Mouse (Mus musculus) lung, embryonic 16.5 days (tissue): Measurements from ENCODE around the gene Stxbp6. TPM values are rescaled to one million over a fixed set of nuclear protein-coding genes. Genes with fewer than 3 reads are reported as not detected.

Experiments used
- ATAC-seq: fragments of 200-750 bp; cut with Nextera tagmentation; 2 replicates; pipeline ENCODE4 v1.8.0; 2017; ENCODE audit warnings: low read depth, mild to moderate bottlenecking, moderate library complexity
- H3K27ac ChIP-seq: fragments of 300-500 bp; sonication (generic); 2 replicates; pipeline ENCODE4 v1.5.1; 2014; ENCODE audit warnings: mild to moderate bottlenecking, control low read depth, low read length
- H3K27me3 ChIP-seq: fragments of 300-500 bp; sonication (generic); 2 replicates; pipeline ENCODE4 v1.6.1; 2014; ENCODE audit warnings: low read depth, low read length, mixed read lengths; ENCODE audit not compliant: control insufficient read depth, insufficient read depth
- H3K36me3 ChIP-seq: fragments of 300-500 bp; sonication (generic); 2 replicates; pipeline ENCODE4 v1.6.1; 2014; ENCODE audit warnings: low read length; ENCODE audit not compliant: control insufficient read depth, insufficient read depth
- H3K4me1 ChIP-seq: fragments of 300-500 bp; sonication (generic); replicated peaks from 2 replicates; pipeline ENCODE4 v1.6.1; 2014; ENCODE audit warnings: low read length, mixed read lengths; ENCODE audit not compliant: control insufficient read depth, insufficient read depth
- H3K4me2 ChIP-seq: fragments of 300-500 bp; sonication (generic); 2 replicates; pipeline ENCODE4 v1.6.1; 2014; ENCODE audit warnings: low read depth, low read length, control low read depth
- H3K4me3 ChIP-seq: fragments of 300-500 bp; sonication (generic); 2 replicates; pipeline ENCODE4 v1.5.1; 2014; ENCODE audit warnings: mild to moderate bottlenecking, low read length, control low read depth
- H3K9ac ChIP-seq: fragments of 300-500 bp; sonication (generic); 2 replicates; pipeline ENCODE4 v1.6.1; 2014; ENCODE audit warnings: low read length, control low read depth
- H3K9me3 ChIP-seq: fragments of 300-500 bp; sonication (generic); 2 replicates; pipeline ENCODE4 v1.6.1; 2016; ENCODE audit warnings: low read length; ENCODE audit not compliant: control insufficient read depth
- WGBS: fragments of 180-500 bp; shearing (Covaris S2); extraction: QIAGEN DNeasy Blood & Tissue Kit; methylation state at CpG from one replicate; pipeline ENCODE4 v1.1.7; 2014; 5-methylcytosine and 5-hydroxymethylcytosine counted together
- polyA plus RNA-seq: library from polyadenylated mRNA; unstranded; fragments of >200 nt; fragmentation: Nextera tagmentation; extraction: Ambion mirVana; gene quantifications from 2 replicates; pipeline ENCODE4 v1.2.1, GENCODE M21; 2015

The Stxbp6 gene
- polyA plus RNA-seq, 1 experiment from 2014 or later, result 14.2 TPM

DNA sequence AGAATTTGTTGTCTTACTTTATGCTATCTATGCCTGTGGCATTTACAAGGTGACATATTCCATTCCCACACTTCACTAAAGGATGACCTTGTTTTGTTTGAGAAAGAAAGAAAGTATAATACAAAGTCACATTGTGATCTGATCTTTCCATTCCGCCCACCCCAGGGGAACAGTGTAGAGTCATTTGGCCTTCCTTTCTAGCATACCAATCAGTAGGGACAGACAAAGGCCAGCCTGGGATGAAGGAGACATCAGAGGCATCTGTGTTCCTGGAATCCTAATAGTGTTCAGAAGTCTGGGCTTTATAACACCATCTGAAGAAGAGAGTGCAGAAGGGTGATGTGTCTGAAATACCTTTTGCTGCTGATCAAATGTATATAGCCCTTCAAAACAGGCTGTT lies 178.0 kb downstream of the Stxbp6 start:
- no peaks in the 10 kb centered on the region for H3K9me3 ChIP-seq
- H3K4me3 ChIP-seq, result no peak overlapping the region
- no peak overlapping the region for H3K9ac ChIP-seq
- H3K27me3 ChIP-seq, result no peaks in the 10 kb centered on the region
- H3K4me2 ChIP-seq, result no peak overlapping the region
- ATAC-seq, result no peak
- no peaks in the 10 kb centered on the region for H3K4me1 ChIP-seq
- no peaks in the 10 kb centered on the region for H3K36me3 ChIP-seq
- 92% methylated on average over 1 of the region's 1 CpGs for WGBS
- H3K27ac ChIP-seq, result no peak overlapping the region

DNA sequence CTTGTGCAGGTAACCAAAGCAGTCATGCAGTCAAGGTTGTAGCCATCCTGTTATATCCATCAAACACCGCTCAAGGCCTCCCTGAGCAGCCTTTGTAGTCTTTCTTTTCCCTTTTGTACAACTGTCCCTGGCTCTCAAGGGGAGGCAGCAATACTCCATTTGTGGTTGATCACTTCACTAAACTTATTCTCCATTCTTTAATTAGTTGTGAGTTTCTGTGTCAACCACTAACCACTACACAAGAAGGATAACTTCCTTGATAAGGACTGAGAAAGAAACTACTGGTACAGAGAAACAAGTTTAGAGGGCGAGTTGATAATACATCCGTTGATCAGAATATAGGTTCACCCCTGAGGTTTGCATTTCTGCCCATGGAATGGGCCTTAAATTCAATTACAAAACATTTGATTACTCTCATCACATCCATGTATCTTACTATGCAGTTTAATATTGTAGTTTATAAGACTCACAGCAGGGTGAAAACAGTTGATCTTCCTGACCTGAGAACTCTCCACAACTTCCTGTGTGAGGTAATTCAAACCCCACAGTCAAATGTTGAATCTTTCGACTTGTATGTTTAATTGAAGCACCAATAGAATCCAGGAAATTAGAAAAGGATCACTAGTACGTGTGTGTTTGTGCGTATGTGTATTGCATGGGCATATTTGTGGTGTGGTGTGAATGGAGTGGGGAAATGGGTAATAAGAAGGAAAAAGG lies 184.7 kb downstream of the Stxbp6 start:
- Histone ChIP-seq H3K4me1 (no peaks in the 10 kb centered on the region), H3K27ac (no peak overlapping the region), H3K9me3 (no peaks in the 10 kb centered on the region), H3K9ac (no peak overlapping the region), H3K4me3 (no peak overlapping the region), H3K27me3 (no peaks in the 10 kb centered on the region), H3K4me2 (no peak overlapping the region), H3K36me3 (no peaks in the 10 kb centered on the region)
- ATAC-seq, result no peak
- 78% methylated on average over 6 of the region's 6 CpGs for WGBS

DNA sequence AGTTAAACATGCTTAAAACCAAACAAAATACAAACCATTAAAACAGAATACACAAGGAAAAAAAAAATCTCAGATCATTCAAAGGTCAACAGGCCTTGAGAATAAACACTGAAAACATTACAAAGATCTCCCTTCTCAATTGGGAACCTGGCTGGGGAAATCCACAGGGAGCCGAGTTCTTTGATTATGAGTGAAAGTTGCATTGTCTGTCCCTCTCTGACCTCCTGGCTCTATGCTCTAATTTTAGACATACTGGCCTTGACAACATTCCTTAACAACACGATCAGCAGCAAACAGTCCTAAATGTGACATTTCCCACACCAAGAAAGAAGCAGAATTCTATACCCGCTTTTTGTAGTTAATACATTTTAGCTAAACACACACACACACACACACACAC lies 187.7 kb downstream of the Stxbp6 start:
- Histone ChIP-seq H3K4me3 (no peak overlapping the region), H3K9ac (no peak overlapping the region), H3K27ac (no peak overlapping the region), H3K27me3 (no peaks in the 10 kb centered on the region), H3K36me3 (no peaks in the 10 kb centered on the region), H3K4me1 (no peaks in the 10 kb centered on the region), H3K9me3 (no peaks in the 10 kb centered on the region), H3K4me2 (no peak overlapping the region)
- WGBS, result 42% methylated on average over 3 of the region's 3 CpGs
- ATAC-seq, result no peak

DNA sequence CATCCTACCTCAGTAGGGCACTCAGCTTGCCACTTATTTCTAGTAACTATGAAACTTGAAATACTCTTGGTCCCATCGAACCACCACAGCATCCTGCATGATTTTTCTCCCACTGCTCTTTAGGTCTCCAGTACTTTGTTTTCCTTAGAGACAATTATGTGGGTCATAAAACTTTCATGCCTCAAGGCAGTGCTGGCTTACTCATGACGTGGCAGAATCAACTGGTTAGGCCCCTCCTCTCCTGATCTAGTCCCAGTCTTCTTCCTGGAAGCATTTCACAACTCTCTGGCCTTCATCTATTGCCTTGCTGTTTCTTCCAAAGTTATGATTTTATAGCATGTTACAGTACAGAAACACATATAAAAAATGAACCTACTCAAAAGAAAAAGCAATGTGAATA lies 201.8 kb downstream of the Stxbp6 start:
- H3K4me2 ChIP-seq, result no peak overlapping the region
- no peak overlapping the region for H3K27ac ChIP-seq
- no peaks in the 10 kb centered on the region for H3K36me3 ChIP-seq
- no peak for ATAC-seq
- H3K27me3 ChIP-seq, result no peaks in the 10 kb centered on the region
- no peaks in the 10 kb centered on the region for H3K9me3 ChIP-seq
- no peak overlapping the region for H3K4me3 ChIP-seq
- H3K4me1 ChIP-seq, result no peaks in the 10 kb centered on the region
- H3K9ac ChIP-seq, result no peak overlapping the region
- WGBS, result 67% methylated on average over 2 of the region's 2 CpGs

DNA sequence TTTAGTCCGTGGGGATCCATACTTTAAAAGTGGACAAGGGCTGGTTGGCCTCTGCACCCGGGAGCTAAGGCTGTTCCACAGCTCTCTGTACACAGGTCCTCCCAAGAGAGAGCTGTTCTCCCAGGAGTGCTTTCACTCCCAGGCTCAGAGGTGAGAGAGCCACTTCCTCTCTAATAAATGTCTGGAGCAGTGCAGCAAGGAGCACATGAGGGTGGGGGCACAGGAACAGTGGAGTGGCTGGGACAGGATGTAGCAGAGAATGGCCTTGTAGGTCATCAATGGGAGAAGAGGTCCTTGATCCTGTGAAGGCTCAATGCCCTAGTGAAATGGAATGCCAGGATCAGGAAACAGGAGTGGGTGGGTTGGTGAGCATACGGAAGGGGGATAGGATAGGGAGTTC lies 209.1 kb downstream of the Stxbp6 start:
- Histone ChIP-seq H3K27me3 (no peaks in the 10 kb centered on the region), H3K36me3 (no peaks in the 10 kb centered on the region), H3K9ac (no peak overlapping the region), H3K9me3 (no peaks in the 10 kb centered on the region), H3K4me3 (no peak overlapping the region), H3K27ac (no peak overlapping the region), H3K4me2 (no peak overlapping the region), H3K4me1 (no peaks in the 10 kb centered on the region)
- peak; percentile 43; the same call in 1 of the 2 replicates for ATAC-seq
- WGBS, result 56% methylated on average over 3 of the region's 3 CpGs

DNA sequence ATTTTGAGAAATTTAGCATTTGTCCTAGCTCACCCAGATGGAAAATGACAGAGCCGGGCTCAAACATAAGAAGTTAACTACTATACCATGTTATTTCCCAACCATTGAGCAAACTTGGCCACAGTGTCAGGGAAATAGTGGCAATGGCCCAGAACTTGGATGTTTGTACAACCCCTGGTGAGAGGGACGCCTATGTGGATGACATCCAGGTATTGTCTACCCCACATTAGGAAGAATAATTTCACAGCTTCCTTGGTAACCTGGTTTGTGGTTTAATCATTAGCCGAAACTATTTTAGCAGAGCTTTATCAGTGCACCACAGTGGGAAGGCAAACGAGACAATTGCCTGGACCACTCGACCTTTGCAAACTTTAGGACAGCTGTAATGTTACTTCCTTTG lies 215.1 kb downstream of the Stxbp6 start:
- H3K9ac ChIP-seq, result no peak overlapping the region
- no peak overlapping the region for H3K4me2 ChIP-seq
- no peak overlapping the region for H3K4me3 ChIP-seq
- ATAC-seq, result peak; percentile 26; the same call in 1 of the 2 replicates
- no peaks in the 10 kb centered on the region for H3K9me3 ChIP-seq
- no peaks in the 10 kb centered on the region for H3K27me3 ChIP-seq
- H3K27ac ChIP-seq, result no peak overlapping the region
- WGBS, result 45% methylated on average over 5 of the region's 5 CpGs
- H3K36me3 ChIP-seq, result no peaks in the 10 kb centered on the region
- peaks cover 9% of the 10 kb centered on the region for H3K4me1 ChIP-seq

DNA sequence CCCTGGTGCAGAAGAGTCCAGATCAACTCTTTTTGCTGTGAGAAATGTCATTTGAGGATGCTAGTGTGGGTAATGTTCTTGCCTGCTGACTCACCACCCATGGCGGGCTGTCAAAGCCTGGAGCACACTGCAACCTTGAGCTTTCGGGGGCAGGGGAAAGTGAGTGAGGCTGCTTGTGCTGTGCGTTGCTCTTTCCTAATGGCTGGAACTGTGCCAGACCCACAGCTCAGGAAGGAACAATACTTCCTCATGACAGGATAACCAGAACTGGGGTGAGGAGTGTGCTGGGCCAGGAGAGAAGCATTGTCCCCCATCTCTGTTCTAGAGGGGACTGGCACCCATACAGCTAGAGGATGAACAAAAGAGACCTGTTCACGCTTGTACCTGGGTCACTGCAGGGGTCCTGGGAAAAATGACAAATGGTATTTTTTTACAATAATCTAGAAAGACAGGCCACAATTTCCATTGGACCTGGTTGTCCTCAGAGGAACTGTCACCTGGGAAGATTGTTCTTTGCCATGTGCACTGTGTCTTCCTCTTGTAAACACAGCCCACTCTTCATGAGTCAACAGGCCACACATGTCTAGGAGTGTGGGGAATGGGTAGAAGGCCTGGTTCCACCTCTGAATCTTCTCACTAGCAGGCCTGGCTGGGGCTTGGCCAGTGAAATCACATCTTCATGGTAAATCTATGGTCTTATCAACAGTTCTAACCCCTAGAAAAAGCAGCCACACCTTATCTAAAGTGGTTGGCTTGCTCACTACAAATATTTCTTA lies 216.2 kb downstream of the Stxbp6 start:
- H3K9me3 ChIP-seq, result no peaks in the 10 kb centered on the region
- H3K4me2 ChIP-seq, result no peak overlapping the region
- peak; percentile 93 for ATAC-seq
- no peaks in the 10 kb centered on the region for H3K27me3 ChIP-seq
- H3K4me3 ChIP-seq, result no peak overlapping the region
- H3K36me3 ChIP-seq, result no peaks in the 10 kb centered on the region
- H3K4me1 ChIP-seq, result peaks cover 9% of the 10 kb centered on the region
- WGBS, result 26% methylated on average over 4 of the region's 4 CpGs
- H3K27ac ChIP-seq, result no peak overlapping the region
- H3K9ac ChIP-seq, result no peak overlapping the region

DNA sequence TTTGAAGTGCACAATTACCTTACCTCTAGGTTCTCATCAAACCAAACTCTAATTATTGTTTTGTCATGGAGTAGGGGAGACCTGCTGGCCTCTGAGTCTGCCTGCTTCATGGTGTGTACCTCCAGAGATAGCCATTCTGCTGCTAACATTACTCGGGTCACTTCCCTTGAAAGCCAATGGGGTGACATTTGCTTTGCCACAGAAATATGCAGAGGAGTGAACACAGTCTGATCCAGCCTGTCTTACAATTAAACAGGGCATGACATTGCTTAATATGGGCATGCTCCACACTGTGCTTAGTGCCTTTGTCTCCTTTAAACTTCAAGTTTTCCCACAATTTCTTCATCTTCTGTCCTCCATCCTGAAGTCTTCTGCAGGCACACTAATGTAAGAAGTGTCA lies 222.5 kb downstream of the Stxbp6 start:
- WGBS, result 71% methylated on average over 1 of the region's 1 CpGs
- Histone ChIP-seq H3K9ac (no peak overlapping the region), H3K4me1 (peaks cover 2% of the 10 kb centered on the region; the same call in 1 of the 2 replicates), H3K4me2 (no peak overlapping the region), H3K36me3 (no peaks in the 10 kb centered on the region), H3K4me3 (no peak overlapping the region), H3K27me3 (no peaks in the 10 kb centered on the region), H3K27ac (no peak overlapping the region), H3K9me3 (no peaks in the 10 kb centered on the region)
- no peak for ATAC-seq

DNA sequence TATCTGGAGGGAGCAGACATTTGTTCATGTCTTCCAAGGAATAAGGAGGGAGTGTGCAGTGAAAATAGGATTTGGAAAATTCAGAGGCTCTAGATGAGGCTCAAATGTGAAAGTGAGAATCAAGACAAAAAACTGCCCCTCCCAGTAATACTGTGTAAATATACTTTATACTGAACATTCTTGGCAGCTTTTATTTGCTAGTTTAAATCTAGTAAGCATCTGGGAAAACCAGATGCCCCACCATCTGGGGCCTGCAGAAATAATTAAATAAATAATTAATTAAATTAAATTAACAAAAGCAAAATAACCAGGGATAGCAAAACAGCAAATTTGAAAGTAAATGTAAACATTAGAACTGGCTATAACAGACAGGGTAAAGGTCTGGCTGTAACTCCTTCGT lies 224.0 kb downstream of the Stxbp6 start:
- H3K27me3 ChIP-seq, result no peaks in the 10 kb centered on the region
- no peak overlapping the region for H3K4me2 ChIP-seq
- peaks cover 2% of the 10 kb centered on the region; the same call in 1 of the 2 replicates for H3K4me1 ChIP-seq
- H3K9ac ChIP-seq, result no peak overlapping the region
- no peak overlapping the region for H3K27ac ChIP-seq
- no peak overlapping the region for H3K4me3 ChIP-seq
- no peaks in the 10 kb centered on the region for H3K9me3 ChIP-seq
- ATAC-seq, result no peak
- H3K36me3 ChIP-seq, result no peaks in the 10 kb centered on the region
- 62% methylated on average over 1 of the region's 1 CpGs for WGBS
